Mouse (Mus musculus) embryonic fibroblast, embryonic 13.5 days (primary cell): Measurements from ENCODE around the gene Tlcd1. TPM values are rescaled to one million over a fixed set of nuclear protein-coding genes. Genes with fewer than 3 reads are reported as not detected.
"Not testable (repeated sequence)": the region's sequence is repeated elsewhere in the genome, so short reads cannot be mapped to it uniquely, and the experiment has no call there.

Source experiments
- H3K27ac ChIP-seq: 2 replicates; pipeline ENCODE4 v1.5.1; 2012; ENCODE audit warnings: low read length, control low read depth, inconsistent platforms; ENCODE audit not compliant: insufficient read depth
- H3K4me1 ChIP-seq: 2 replicates; pipeline ENCODE4 v1.6.1; 2011; ENCODE audit warnings: low read length; ENCODE audit not compliant: control insufficient read depth, insufficient read depth
- H3K4me3 ChIP-seq: 2 replicates; pipeline ENCODE4 v1.5.1; 2011; ENCODE audit warnings: mild to moderate bottlenecking, control low read depth, low read length; ENCODE audit not compliant: insufficient read depth
- CTCF ChIP-seq: IDR thresholded peaks from 2 replicates; pipeline ENCODE4 v1.5.1; 2011; ENCODE audit warnings: mild to moderate bottlenecking, control low read depth, low read length, moderate library complexity, borderline replicate concordance; ENCODE audit not compliant: insufficient read depth
- POLR2A ChIP-seq: IDR thresholded peaks from 2 replicates; pipeline ENCODE4 v1.6.1; 2011; ENCODE audit warnings: low read depth, mild to moderate bottlenecking, control low read depth, low read length, moderate library complexity
- polyA plus RNA-seq: library from polyadenylated mRNA; stranded (reverse); fragments of >200 nt; gene quantifications from 2 replicates; pipeline ENCODE4 v1.2.4, GENCODE M21; 2011; ENCODE audit warnings: low read depth; ENCODE audit not compliant: missing spikeins, insufficient read length

Gene Tlcd1
- polyA plus RNA-seq, 1 experiment: 13.6 TPM

- TF ChIP-seq CTCF: no peak
- peak; percentile 19; the same call in 1 of the 2 replicates for TF ChIP-seq POLR2A
- Histone ChIP-seq H3K27ac (peak overlapping the region; percentile 88; the same call in 1 of the 2 replicates), H3K4me3 (peak overlapping the region; percentile 86), H3K4me1 (0 out of 2 replicates have a peak, but pooled peaks cover 5% of the 10 kb centered on the region)
Measured at GRCm38 (mm10) chr11:78181830-78182357, 5.4 kb downstream of the Tlcd1 start.

GRCm38 (mm10) chr11:78182450-78182849 lies 5.9 kb downstream of the Tlcd1 start:
- TF ChIP-seq POLR2A (peak; percentile 19; the same call in 1 of the 2 replicates), CTCF (no peak)
- Histone ChIP-seq H3K4me3 (peak overlapping the region; percentile 86), H3K4me1 (0 out of 2 replicates have a peak, but pooled peaks cover 5% of the 10 kb centered on the region), H3K27ac (peak overlapping the region; percentile 88)

- H3K27ac ChIP-seq: peak within 1 kb of the TSS; percentile 88
- TF ChIP-seq CTCF: no peak
- peak; percentile 97 for TF ChIP-seq POLR2A
- H3K4me1 ChIP-seq: 0 out of 2 replicates have a peak, but pooled peaks cover 5% of the 10 kb centered on the region
- peak within 1 kb of the TSS; percentile 86 for H3K4me3 ChIP-seq
Measured at GRCm38 (mm10) chr11:78182961-78183844, 6.7 kb downstream of the Tlcd1 start, which contains the start of gene Rpl23a. Rpl23a (minus strand) TSS chr11:78183584.

- TF ChIP-seq CTCF (no peak), POLR2A (no peak)
- Histone ChIP-seq H3K4me3 (no peak overlapping the region; the same call in 1 of the 2 replicates), H3K27ac (no peak overlapping the region), H3K4me1 (0 out of 2 replicates have a peak, but pooled peaks cover 5% of the 10 kb centered on the region)
Measured at GRCm38 (mm10) chr11:78183884-78184514, 7.5 kb downstream of the Tlcd1 start.

- H3K27ac ChIP-seq, H3K4me3 ChIP-seq, H3K4me1 ChIP-seq: not testable (repeated sequence)
Measured at GRCm38 (mm10) chr11:78184702-78185101, 8.2 kb downstream of the Tlcd1 start.

GRCm38 (mm10) chr11:78188331-78189233 lies 12.1 kb downstream of the Tlcd1 start, which contains the start of gene Rab34:
Rab34 (plus strand) TSS chr11:78188430.
- peak; percentile 66 for TF ChIP-seq POLR2A
- TF ChIP-seq CTCF: no peak
- Histone ChIP-seq H3K4me1 (peaks cover 5% of the 10 kb centered on the region; the same call in 1 of the 2 replicates), H3K27ac (peak within 1 kb of the TSS; percentile 94), H3K4me3 (peak within 1 kb of the TSS; percentile 67)

GRCm38 (mm10) chr11:78189234-78190040 lies 12.9 kb downstream of the Tlcd1 start:
- peaks cover 5% of the 10 kb centered on the region; the same call in 1 of the 2 replicates for H3K4me1 ChIP-seq
- no peak for TF ChIP-seq CTCF
- peak; percentile 65 for TF ChIP-seq POLR2A
- peak overlapping the region; percentile 67 for H3K4me3 ChIP-seq
- H3K27ac ChIP-seq: peak overlapping the region; percentile 94

GRCm38 (mm10) chr11:78190041-78190440 lies 13.5 kb downstream of the Tlcd1 start:
- peak overlapping the region; percentile 67 for H3K4me3 ChIP-seq
- H3K4me1 ChIP-seq: peaks cover 5% of the 10 kb centered on the region; the same call in 1 of the 2 replicates
- peak overlapping the region; percentile 94; the same call in 1 of the 2 replicates for H3K27ac ChIP-seq
- TF ChIP-seq CTCF: no peak
- TF ChIP-seq POLR2A: no peak
